Mouse (Mus musculus) MN1 (cell line): Measurements from ENCODE around the gene Lat.
"Not testable (repeated sequence)": the region's sequence is repeated elsewhere in the genome, so short reads cannot be mapped to it uniquely, and the experiment has no call there.

ENCODE experiments used
- DNase-seq: peaks from one replicate; pipeline ENCODE4 v3.0.0-alpha.2; 2016; ENCODE audit warnings: low spot score

Gene Lat

GRCm38 (mm10) chr7:126332691-126333090, 36.7 kb downstream of the Lat start:
- DNase-seq: no peak

GRCm38 (mm10) chr7:126330693-126331092, 38.7 kb downstream of the Lat start:
- no peak for DNase-seq

GRCm38 (mm10) chr7:126329907-126330645, 39.3 kb downstream of the Lat start:
- no peak for DNase-seq

GRCm38 (mm10) chr7:126328848-126329247, 40.5 kb downstream of the Lat start:
- DNase-seq: not testable (repeated sequence)

GRCm38 (mm10) chr7:126325576-126326273, 43.6 kb downstream of the Lat start:
- DNase-seq: not testable (repeated sequence)

GRCm38 (mm10) chr7:126324791-126325190, 44.6 kb downstream of the Lat start:
- peak; percentile 37 for DNase-seq

GRCm38 (mm10) chr7:126323729-126324128, 45.6 kb downstream of the Lat start:
- peak; percentile 89 for DNase-seq

GRCm38 (mm10) chr7:126314273-126314672, 55.1 kb downstream of the Lat start:
- DNase-seq: no peak
